Mouse (Mus musculus) midbrain, postnatal 0 days (tissue): ENCODE results near the gene Pard3b. TPM values are rescaled to one million over a fixed set of nuclear protein-coding genes. Genes with fewer than 3 reads are reported as not detected.
"Not testable (repeated sequence)": the region's sequence is repeated elsewhere in the genome, so short reads cannot be mapped to it uniquely, and the experiment has no call there.

Source experiments
- ATAC-seq: fragments of 200-750 bp; cut with Nextera tagmentation; 2 replicates; pipeline ENCODE4 v1.8.0; 2017; ENCODE audit warnings: moderate number of reproducible peaks, mild to moderate bottlenecking, moderate TSS enrichment, moderate library complexity; ENCODE audit not compliant: low FRiP score
- DNase-seq: peaks from one replicate; pipeline ENCODE4 v3.0.0-alpha.2; 2015; ENCODE audit warnings: low spot score
- H3K27ac ChIP-seq: fragments of 300-500 bp; sonication (generic); 2 replicates; pipeline ENCODE4 v1.5.1; 2014; ENCODE audit warnings: low read depth, mild to moderate bottlenecking, low read length, mixed read lengths
- H3K27me3 ChIP-seq: fragments of 300-500 bp; sonication (generic); 2 replicates; pipeline ENCODE4 v1.6.1; 2014; ENCODE audit warnings: low read length, control low read depth, mixed read lengths; ENCODE audit not compliant: insufficient read depth
- H3K36me3 ChIP-seq: fragments of 300-500 bp; sonication (generic); 2 replicates; pipeline ENCODE4 v1.6.1; 2014; ENCODE audit warnings: low read length, control low read depth, mixed read lengths; ENCODE audit not compliant: insufficient read depth
- H3K4me1 ChIP-seq: fragments of 300-500 bp; sonication (generic); 2 replicates; pipeline ENCODE4 v1.6.1; 2014; ENCODE audit warnings: mild to moderate bottlenecking, control low read depth, antibody characterized with exemption, low read length, mixed read lengths; ENCODE audit not compliant: insufficient read depth
- H3K4me2 ChIP-seq: fragments of 300-500 bp; sonication (generic); 2 replicates; pipeline ENCODE4 v1.6.1; 2014; ENCODE audit warnings: low read depth, mild to moderate bottlenecking, low read length, mixed read lengths; ENCODE audit not compliant: poor library complexity, severe bottlenecking
- H3K4me3 ChIP-seq: fragments of 300-500 bp; sonication (generic); 2 replicates; pipeline ENCODE4 v1.5.1; 2014; ENCODE audit warnings: low read depth, mild to moderate bottlenecking, low read length, moderate library complexity
- H3K9ac ChIP-seq: fragments of 300-500 bp; sonication (generic); replicated peaks from 2 replicates; pipeline ENCODE4 v1.6.1; 2014; ENCODE audit warnings: mild to moderate bottlenecking, low read length, moderate library complexity, mixed read lengths; ENCODE audit not compliant: poor library complexity, severe bottlenecking
- H3K9me3 ChIP-seq: fragments of 300-500 bp; sonication (generic); 2 replicates; pipeline ENCODE4 v1.6.1; 2016; ENCODE audit warnings: low read length, control low read depth
- CTCF ChIP-seq: IDR thresholded peaks from 2 replicates; pipeline ENCODE4 v1.5.1; 2016; ENCODE audit warnings: antibody characterized with exemption, mild to moderate bottlenecking
- WGBS: fragments of 180-500 bp; shearing (Covaris S2); extraction: QIAGEN DNeasy Blood & Tissue Kit; methylation state at CpG from one replicate; pipeline ENCODE4 v1.1.7; 2014; 5-methylcytosine and 5-hydroxymethylcytosine counted together
- polyA plus RNA-seq: library from polyadenylated mRNA; unstranded; fragments of >200 nt; fragmentation: Nextera tagmentation; extraction: Ambion mirVana; gene quantifications from 2 replicates; pipeline ENCODE4 v1.2.1, GENCODE M21; 2015
- total RNA-seq: library from RNA; depleted of rRNA; stranded (reverse); fragments of >200 nt; gene quantifications from 2 replicates; pipeline ENCODE4 v1.2.3, GENCODE M21; 2014

Gene Pard3b
- total and polyA plus RNA-seq, 2 experiments from 2014 or later: 5.3 to 7.0 TPM

GRCm38 (mm10) chr1:62591296-62592031 is 952.8 kb downstream of the Pard3b start:
- H3K4me1 ChIP-seq: no peaks in the 10 kb centered on the region
- WGBS: 43% methylated on average over 6 of the region's 6 CpGs
- no peaks in the 10 kb centered on the region for H3K36me3 ChIP-seq
- no peak overlapping the region for H3K27ac ChIP-seq
- no peak for TF ChIP-seq CTCF
- H3K9me3 ChIP-seq: no peaks in the 10 kb centered on the region
- no peaks in the 10 kb centered on the region for H3K27me3 ChIP-seq
- no peak overlapping the region for H3K9ac ChIP-seq
- no peak overlapping the region for H3K4me3 ChIP-seq
- ATAC-seq (no peak), DNase-seq (peak; percentile 42)
- H3K4me2 ChIP-seq: no peak overlapping the region

- ATAC-seq (no peak), DNase-seq (no peak)
- Histone ChIP-seq H3K4me2 (no peak overlapping the region), H3K9ac (no peak overlapping the region), H3K4me3 (no peak overlapping the region), H3K27ac (no peak overlapping the region), H3K4me1 (no peaks in the 10 kb centered on the region), H3K9me3 (no peaks in the 10 kb centered on the region), H3K36me3 (no peaks in the 10 kb centered on the region), H3K27me3 (no peaks in the 10 kb centered on the region)
- 84% methylated on average over 3 of the region's 3 CpGs for WGBS
- TF ChIP-seq CTCF: no peak
Observed at GRCm38 (mm10) chr1:62595401-62595800, 956.8 kb downstream of the Pard3b start.

- WGBS: 84% methylated on average over 5 of the region's 5 CpGs
- Histone ChIP-seq H3K4me2 (no peak overlapping the region), H3K27ac (no peak overlapping the region), H3K4me3 (no peak overlapping the region), H3K27me3 (no peaks in the 10 kb centered on the region), H3K4me1 (no peaks in the 10 kb centered on the region), H3K9ac (no peak overlapping the region), H3K36me3 (no peaks in the 10 kb centered on the region), H3K9me3 (no peaks in the 10 kb centered on the region)
- TF ChIP-seq CTCF: 0 out of 2 replicates have a peak, but pooled peaks have one; percentile 6
- ATAC-seq (no peak), DNase-seq (no peak)
Observed at GRCm38 (mm10) chr1:62597751-62598400, 959.3 kb downstream of the Pard3b start.

DNA sequence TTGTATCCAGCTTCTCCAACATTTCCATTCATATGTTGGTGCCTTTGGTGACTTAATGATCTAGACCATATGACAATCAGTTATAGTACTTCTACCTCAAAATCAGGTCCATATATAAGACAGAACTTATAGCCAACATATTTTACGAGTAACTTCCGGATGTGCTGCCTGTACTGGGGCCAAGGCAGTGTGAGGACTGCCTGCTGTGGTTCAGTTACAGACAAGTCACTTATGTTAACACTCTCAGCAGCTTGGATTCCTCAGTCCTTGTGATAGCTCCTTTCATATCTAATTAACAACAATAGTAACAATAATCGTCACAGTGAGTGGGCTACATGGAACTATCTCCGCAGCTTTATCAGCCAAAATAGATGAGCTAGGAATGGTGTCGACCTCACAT is 959.9 kb downstream of the Pard3b start:
- no peak overlapping the region for H3K27ac ChIP-seq
- no peaks in the 10 kb centered on the region for H3K36me3 ChIP-seq
- H3K9ac ChIP-seq: no peak overlapping the region
- no peak overlapping the region for H3K4me2 ChIP-seq
- H3K4me3 ChIP-seq: no peak overlapping the region
- TF ChIP-seq CTCF: no peak
- H3K9me3 ChIP-seq: no peaks in the 10 kb centered on the region
- no peak for DNase-seq
- no peaks in the 10 kb centered on the region for H3K4me1 ChIP-seq
- 88% methylated on average over 5 of the region's 5 CpGs for WGBS
- ATAC-seq: no peak
- no peaks in the 10 kb centered on the region for H3K27me3 ChIP-seq

DNA sequence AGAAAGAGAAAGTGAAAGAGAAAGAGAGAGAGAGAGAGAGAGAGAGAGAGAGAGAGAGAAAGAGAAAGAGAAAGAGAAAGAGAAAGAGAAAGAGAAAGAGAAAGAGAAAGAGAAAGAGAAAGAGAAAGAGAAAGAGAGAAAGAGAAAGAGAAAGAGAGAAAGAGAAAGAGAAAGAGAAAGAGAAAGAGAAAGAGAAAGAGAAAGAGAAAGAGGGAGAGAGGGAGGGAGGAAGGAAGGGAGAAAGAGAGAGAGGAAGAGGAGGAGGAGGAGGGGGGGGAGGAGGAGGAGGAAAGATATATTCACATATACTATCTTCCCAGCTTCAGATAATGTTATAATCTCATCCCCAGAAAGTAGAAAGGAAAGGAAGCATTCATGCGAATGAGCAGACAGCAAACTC is 966.0 kb downstream of the Pard3b start:
- H3K9me3 ChIP-seq, H3K9ac ChIP-seq: not testable (repeated sequence)

DNA sequence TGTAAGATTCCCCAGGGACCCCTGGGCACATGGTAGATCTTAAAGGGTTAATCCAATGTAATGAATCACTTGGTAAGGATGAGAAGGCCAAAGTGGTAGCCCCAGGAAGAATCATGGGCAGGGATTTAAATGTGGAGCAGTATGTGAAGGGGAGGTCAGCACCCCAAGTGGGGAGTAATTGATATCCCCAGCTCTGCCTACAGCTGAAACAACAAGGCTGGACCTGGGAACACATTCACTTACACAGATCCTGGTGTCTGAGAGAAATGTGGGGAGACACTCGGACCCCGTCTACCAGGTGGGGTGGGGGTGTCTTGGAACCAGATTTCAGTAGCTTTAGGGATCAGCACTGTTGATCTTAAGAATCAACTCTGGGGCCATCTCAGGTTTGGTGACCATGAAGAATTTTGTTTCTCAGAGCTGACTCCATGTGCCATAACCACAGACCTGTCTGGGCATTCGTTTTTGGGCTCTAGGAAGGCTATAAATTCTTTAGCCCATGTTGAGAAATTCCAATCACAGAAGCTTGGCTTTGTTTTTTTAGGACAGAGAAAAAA is 979.6 kb downstream of the Pard3b start:
- H3K27ac ChIP-seq: no peak overlapping the region
- no peaks in the 10 kb centered on the region for H3K9me3 ChIP-seq
- no peak overlapping the region for H3K9ac ChIP-seq
- H3K4me1 ChIP-seq: no peaks in the 10 kb centered on the region
- DNase-seq (no peak), ATAC-seq (no peak)
- TF ChIP-seq CTCF: no peak
- 86% methylated on average over 3 of the region's 3 CpGs for WGBS
- H3K27me3 ChIP-seq: no peaks in the 10 kb centered on the region
- no peak overlapping the region for H3K4me3 ChIP-seq
- no peaks in the 10 kb centered on the region for H3K36me3 ChIP-seq
- H3K4me2 ChIP-seq: no peak overlapping the region

More for the DNA sequence above, 966.0 kb downstream of the Pard3b start:
- not testable (repeated sequence) for DNase-seq, H3K4me2 ChIP-seq, ATAC-seq, H3K27me3 ChIP-seq, H3K27ac ChIP-seq, H3K4me1 ChIP-seq, H3K4me3 ChIP-seq, H3K36me3 ChIP-seq
- 91% methylated on average over 1 of the region's 1 CpGs for WGBS
